Mouse (Mus musculus) gastrocnemius, postnatal 4 days (tissue): Measurements from ENCODE around the gene Nfkbie. TPM values are rescaled to one million over a fixed set of nuclear protein-coding genes. Genes with fewer than 3 reads are reported as not detected.
A peak's percentile ranks its signal among the peaks of the same experiment; 100 is the strongest.

Experiments
- DNase-seq, 2 experiments: peaks; one replicate each; pipeline ENCODE4 v3.0.0; 2021 to 2022; ENCODE audit warnings: low spot score in 2 of 2, mixed read lengths in 2 of 2
- long read RNA-seq, 2 experiments: library from polyadenylated mRNA; stranded (forward); transcript quantifications; one replicate each; pipeline ENCODE4 v2.0.0; 2021
- total RNA-seq, 2 experiments: library from RNA; stranded (reverse); gene quantifications; 2 replicates each; pipeline ENCODE4 v1.2.3; 2021

Nfkbie gene
- 1 to 10 TPM; 3.2 TPM for total RNA-seq
- long read RNA-seq, experiment 1, partial matches to known transcripts = 1 of 8 reads
- long read RNA-seq, experiment 1, other reads (novel, unspliced or antisense) = 0 of 8 reads
- long read RNA-seq, experiment 2, transcript Nfkbie-201 (6 exons, 2,435 nt) = major isoform, 7 of 9 reads
- long read RNA-seq, experiment 2, partial matches to known transcripts = 1 of 9 reads
- long read RNA-seq, experiment 2, other reads (novel, unspliced or antisense) = 0 of 9 reads

- peak; percentile 89 to 92 for DNase-seq
Measured at GRCm38 (mm10) chr17:45555452-45556106, at the start of gene Nfkbie. Gene Nfkbie, plus strand, starts transcription at chr17:45555703.

GRCm38 (mm10) chr17:45505941-45506465 lies 49.5 kb upstream of the Nfkbie start:
- no peak for DNase-seq

GRCm38 (mm10) chr17:45506700-45507189 lies 48.8 kb upstream of the Nfkbie start, which contains the start of gene Aars2:
Gene Aars2, plus strand, starts transcription at chr17:45506841.
- peak; percentile 85 to 95 for DNase-seq

- DNase-seq = no peak
Measured at GRCm38 (mm10) chr17:45510871-45511270, 44.6 kb upstream of the Nfkbie start.

GRCm38 (mm10) chr17:45511757-45512156 lies 43.7 kb upstream of the Nfkbie start:
- DNase-seq = no peak

- no peak for DNase-seq
Measured at GRCm38 (mm10) chr17:45515204-45515726, 40.2 kb upstream of the Nfkbie start.

GRCm38 (mm10) chr17:45515806-45516205 lies 39.7 kb upstream of the Nfkbie start:
- DNase-seq = no peak

- peak in 1 of 2 experiments; percentile 60 for DNase-seq
Measured at GRCm38 (mm10) chr17:45516488-45516887, 39.0 kb upstream of the Nfkbie start.

- DNase-seq = no peak
Measured at GRCm38 (mm10) chr17:45517135-45517534, 38.4 kb upstream of the Nfkbie start.

GRCm38 (mm10) chr17:45517549-45518215 lies 37.8 kb upstream of the Nfkbie start:
- no peak for DNase-seq

- DNase-seq = no peak
Measured at GRCm38 (mm10) chr17:45518766-45519475, 36.6 kb upstream of the Nfkbie start.

GRCm38 (mm10) chr17:45520136-45520535 lies 35.4 kb upstream of the Nfkbie start:
- no peak for DNase-seq

- no peak for DNase-seq
Measured at GRCm38 (mm10) chr17:45523263-45523662, 32.2 kb upstream of the Nfkbie start, which contains the start of gene Tcte1. Gene Tcte1, plus strand, starts transcription at chr17:45523434.

GRCm38 (mm10) chr17:45524961-45525360 lies 30.5 kb upstream of the Nfkbie start:
- DNase-seq = no peak

GRCm38 (mm10) chr17:45526571-45526970 lies 28.9 kb upstream of the Nfkbie start:
- DNase-seq = no peak

GRCm38 (mm10) chr17:45530346-45530782 lies 25.1 kb upstream of the Nfkbie start:
- DNase-seq = no peak

GRCm38 (mm10) chr17:45532896-45533295 lies 22.6 kb upstream of the Nfkbie start:
- no peak for DNase-seq

GRCm38 (mm10) chr17:45536264-45536663 lies 19.2 kb upstream of the Nfkbie start:
- DNase-seq = no peak

- DNase-seq = no peak
Measured at GRCm38 (mm10) chr17:45538394-45538793, 17.1 kb upstream of the Nfkbie start.

- no peak for DNase-seq
Measured at GRCm38 (mm10) chr17:45539664-45540063, 15.8 kb upstream of the Nfkbie start.

GRCm38 (mm10) chr17:45542129-45542528 lies 13.4 kb upstream of the Nfkbie start:
- DNase-seq = no peak
